Mouse (Mus musculus): Measurements from ENCODE around the gene Nr2c1.

DNA sequence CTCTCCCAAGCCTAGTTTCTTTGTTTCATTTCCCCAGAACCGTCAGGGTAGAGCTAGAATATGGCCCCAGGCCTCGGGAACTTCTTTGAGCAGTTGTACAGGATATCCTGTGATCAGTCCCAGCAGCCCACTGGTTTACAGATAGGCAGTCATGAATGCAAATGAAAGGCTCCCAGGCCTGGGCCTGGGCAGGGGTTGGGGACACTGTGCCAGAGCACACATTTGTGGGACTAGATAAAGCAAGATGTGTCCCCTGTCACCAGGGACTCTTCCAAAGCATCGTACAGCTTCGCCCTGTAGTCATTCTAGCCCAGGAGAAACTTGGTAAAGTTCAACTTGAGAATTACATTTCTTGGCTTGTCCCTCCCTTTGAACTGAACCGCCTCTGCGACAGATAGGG is 11.1 kb downstream of the Nr2c1 start:
- TF ChIP-seq GATA1 (IDR thresholded peaks at IDR 0.05; ENCODE audit: borderline replicate concordance, low read length) (no peak), FLI1 (IDR thresholded peaks at IDR 0.05; ENCODE audit: low read length) (no peak)
